Mouse (Mus musculus): ENCODE data around the gene Adcy9. TPM values are rescaled to one million over a fixed set of nuclear protein-coding genes. Genes with fewer than 3 reads are reported as not detected.
A peak's percentile ranks its signal among the peaks of the same experiment; 100 is the strongest.
"Not testable (repeated sequence)": the region's sequence is repeated elsewhere in the genome, so short reads cannot be mapped to it uniquely, and the experiment has no call there.

The Adcy9 gene
- polyA plus RNA-seq, 1 experiment, result 10.4 TPM

DNA sequence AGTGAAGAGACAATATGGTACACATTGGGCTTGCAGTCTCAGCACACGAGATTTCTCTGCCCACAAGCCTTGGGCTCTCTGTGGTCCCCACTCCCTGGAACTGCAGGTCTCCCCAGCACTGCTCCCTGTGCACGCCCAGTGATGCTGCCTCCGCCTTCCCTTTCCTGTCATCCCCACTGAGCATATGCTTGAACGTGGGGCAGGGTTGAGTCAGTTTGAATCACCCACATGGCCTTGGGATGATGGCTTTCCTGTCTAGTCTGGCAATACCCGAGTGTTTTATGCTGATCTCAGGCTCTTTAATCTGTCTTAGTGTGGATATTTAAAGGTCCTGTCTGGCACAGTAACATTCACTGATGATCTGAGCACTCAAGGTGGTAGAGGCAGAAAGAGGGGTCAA, 154.9 kb downstream of the Adcy9 start:
- H3K4me3 ChIP-seq (ENCODE audit: low read depth, low read length), result no peak overlapping the region
- 61% methylated on average over 5 of the region's 5 CpGs for WGBS
- H3K27ac ChIP-seq (ENCODE audit: insufficient read depth, low read depth, low read length), result no peak overlapping the region
- no peaks in the 10 kb centered on the region for H3K27me3 ChIP-seq (ENCODE audit: control insufficient read depth, insufficient read depth, low read length)
- H3K36me3 ChIP-seq (ENCODE audit: control insufficient read depth, insufficient read depth, low read length), result no peaks in the 10 kb centered on the region
- peaks cover 10% of the 10 kb centered on the region for H3K4me1 ChIP-seq (ENCODE audit: control insufficient read depth, insufficient read depth, insufficient read length, low read length)
- no peak for TF ChIP-seq POLR2A (IDR thresholded peaks at IDR 0.05; ENCODE audit: low read depth, low read length)
- no peak for TF ChIP-seq CTCF (IDR thresholded peaks at IDR 0.05; ENCODE audit: extremely low read depth, insufficient read length, insufficient replicate concordance, low read depth, low read length)

DNA sequence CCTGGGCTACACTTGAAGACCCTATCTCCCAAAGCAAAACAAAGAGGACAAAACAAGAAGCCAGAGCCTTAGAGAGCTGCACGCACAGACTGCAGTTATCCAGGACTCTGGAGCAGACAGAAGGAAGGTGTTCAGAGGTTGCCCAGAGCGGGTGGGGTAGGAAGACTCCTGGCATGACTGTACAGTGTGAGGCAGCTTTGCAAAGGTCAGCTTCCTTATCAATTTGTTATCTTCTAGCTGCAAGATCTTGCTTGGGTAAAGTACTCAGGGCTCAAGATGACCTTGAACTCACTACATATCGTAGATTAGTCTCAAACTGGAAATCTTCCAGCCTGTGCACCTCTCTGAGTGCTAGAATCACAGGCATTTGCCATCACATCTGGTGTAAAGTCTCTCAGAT, 156.8 kb downstream of the Adcy9 start:
- TF ChIP-seq CTCF (IDR thresholded peaks at IDR 0.05; ENCODE audit: extremely low read depth, insufficient read length, insufficient replicate concordance, low read depth, low read length) (no peak), POLR2A (IDR thresholded peaks at IDR 0.05; ENCODE audit: low read depth, low read length) (no peak)
- Histone ChIP-seq H3K27ac (ENCODE audit: insufficient read depth, low read depth, low read length) (peak overlapping the region; percentile 65), H3K4me3 (ENCODE audit: low read depth, low read length) (no peak overlapping the region), H3K36me3 (ENCODE audit: control insufficient read depth, insufficient read depth, low read length) (no peaks in the 10 kb centered on the region), H3K4me1 (ENCODE audit: control insufficient read depth, insufficient read depth, insufficient read length, low read length) (peaks cover 10% of the 10 kb centered on the region), H3K27me3 (ENCODE audit: control insufficient read depth, insufficient read depth, low read length) (no peaks in the 10 kb centered on the region)
- 30% methylated on average over 3 of the region's 3 CpGs for WGBS

DNA sequence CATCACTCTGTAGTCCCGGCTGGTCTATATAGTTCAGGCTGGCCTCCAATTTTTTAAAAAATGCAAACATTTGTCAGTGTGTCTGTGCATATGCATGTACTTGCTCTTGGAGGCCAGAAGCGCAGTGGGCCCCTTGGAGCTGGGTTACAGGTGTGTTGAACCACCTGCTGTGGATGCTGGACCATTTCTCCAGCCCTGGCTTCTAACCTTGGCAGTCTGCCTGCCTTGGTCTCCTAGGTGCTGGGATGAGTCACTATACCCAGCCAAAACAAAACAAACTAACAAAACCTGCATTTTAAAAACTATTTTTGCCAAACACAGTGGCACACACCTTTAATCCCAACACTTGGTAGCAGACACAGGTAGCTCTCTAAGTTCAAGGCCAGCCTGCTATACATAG, 162.8 kb downstream of the Adcy9 start:
- no peak for TF ChIP-seq POLR2A (IDR thresholded peaks at IDR 0.05; ENCODE audit: low read depth, low read length)
- no peak for TF ChIP-seq CTCF (IDR thresholded peaks at IDR 0.05; ENCODE audit: extremely low read depth, insufficient read length, insufficient replicate concordance, low read depth, low read length)
- Histone ChIP-seq H3K4me3 (ENCODE audit: low read depth, low read length) (no peak overlapping the region), H3K4me1 (ENCODE audit: control insufficient read depth, insufficient read depth, insufficient read length, low read length) (peaks cover 3% of the 10 kb centered on the region; the same call in 1 of the 2 replicates), H3K36me3 (ENCODE audit: control insufficient read depth, insufficient read depth, low read length) (no peaks in the 10 kb centered on the region), H3K27ac (ENCODE audit: insufficient read depth, low read depth, low read length) (no peak overlapping the region), H3K27me3 (ENCODE audit: control insufficient read depth, insufficient read depth, low read length) (no peaks in the 10 kb centered on the region)
- WGBS, result 83% methylated on average over 2 of the region's 2 CpGs

DNA sequence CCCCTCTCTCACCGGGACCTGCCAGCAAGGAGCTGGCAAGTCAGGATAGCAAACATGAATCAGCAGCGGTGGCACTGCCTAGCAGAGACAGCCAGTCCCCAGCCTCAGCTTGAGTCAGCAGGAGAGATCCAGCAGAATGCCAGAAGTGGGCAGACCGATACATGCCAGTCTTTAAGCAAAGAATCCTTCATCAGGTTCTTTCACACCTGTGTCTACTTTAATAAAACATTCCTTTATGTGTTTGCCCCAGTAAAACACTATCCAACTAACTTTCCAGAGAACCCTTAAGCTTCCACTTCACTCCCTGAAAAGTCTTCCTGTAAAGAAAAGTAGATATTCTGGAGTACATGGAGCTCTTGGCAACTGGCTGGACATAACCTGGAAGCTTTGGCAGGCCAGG, 171.5 kb downstream of the Adcy9 start:
- WGBS, result 86% methylated on average over 3 of the region's 3 CpGs
- H3K4me3 ChIP-seq (ENCODE audit: low read depth, low read length), result no peak overlapping the region
- no peaks in the 10 kb centered on the region for H3K27me3 ChIP-seq (ENCODE audit: control insufficient read depth, insufficient read depth, low read length)
- H3K4me1 ChIP-seq (ENCODE audit: control insufficient read depth, insufficient read depth, insufficient read length, low read length), result no peaks in the 10 kb centered on the region
- no peak for TF ChIP-seq POLR2A (IDR thresholded peaks at IDR 0.05; ENCODE audit: low read depth, low read length)
- TF ChIP-seq CTCF (IDR thresholded peaks at IDR 0.05; ENCODE audit: extremely low read depth, insufficient read length, insufficient replicate concordance, low read depth, low read length), result no peak
- no peak overlapping the region for H3K27ac ChIP-seq (ENCODE audit: insufficient read depth, low read depth, low read length)
- H3K36me3 ChIP-seq (ENCODE audit: control insufficient read depth, insufficient read depth, low read length), result no peaks in the 10 kb centered on the region

DNA sequence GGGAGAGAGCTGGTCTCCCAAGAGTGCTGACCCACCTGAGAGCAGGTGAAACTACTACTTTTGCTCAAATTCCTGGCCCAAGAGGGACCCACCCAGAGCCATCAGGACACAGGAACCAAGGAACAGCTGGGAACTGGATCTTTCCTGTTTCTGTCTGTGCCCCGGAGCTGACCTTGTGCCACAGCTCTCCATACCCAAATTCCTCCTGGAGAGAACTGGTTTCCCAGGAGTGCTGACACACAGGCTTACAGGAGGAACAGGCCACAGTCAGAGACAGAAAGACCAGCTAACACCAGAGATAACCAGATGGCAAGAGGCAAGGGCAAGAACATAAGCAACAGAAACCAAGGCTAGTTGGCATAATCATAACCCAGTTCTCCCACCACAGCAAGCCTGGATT, 175.1 kb downstream of the Adcy9 start:
- not testable (repeated sequence) for H3K4me3 ChIP-seq (ENCODE audit: low read depth, low read length); H3K4me1 ChIP-seq (ENCODE audit: control insufficient read depth, insufficient read depth, insufficient read length, low read length); H3K27ac ChIP-seq (ENCODE audit: insufficient read depth, low read depth, low read length); H3K36me3 ChIP-seq (ENCODE audit: control insufficient read depth, insufficient read depth, low read length); H3K27me3 ChIP-seq (ENCODE audit: control insufficient read depth, insufficient read depth, low read length)
- WGBS, result 94% methylated on average over 1 of the region's 1 CpGs

Other genes starting within 250 kb of the Adcy9 start
- 17.0 and 39.3 TPM in 2 replicates for gene Crebbp, start 206.5 kb downstream of the Adcy9 start, polyA plus RNA-seq (2012; rRNA removed)
- 0.18 and 0.25 TPM in 2 replicates for gene Srl, start 121.3 kb upstream of the Adcy9 start, polyA plus RNA-seq (2012; rRNA removed)
- gene Tfap4, start 139.4 kb upstream of the Adcy9 start, polyA plus RNA-seq (2012; rRNA removed), result 4.0 and 8.3 TPM in 2 replicates
- 8.6 and 10.1 TPM in 2 replicates for gene Glis2, start 174.2 kb upstream of the Adcy9 start, polyA plus RNA-seq (2012; rRNA removed)
- gene Pam16, start 204.5 kb upstream of the Adcy9 start, polyA plus RNA-seq (2012; rRNA removed), result 6.0 and 8.7 TPM in 2 replicates
- gene Vasn, start 219.4 kb upstream of the Adcy9 start, polyA plus RNA-seq (2012; rRNA removed), result 6.5 and 7.8 TPM in 2 replicates
- gene Dnaja3, start 219.5 kb upstream of the Adcy9 start, polyA plus RNA-seq (2012; rRNA removed), result 10.2 and 13.7 TPM in 2 replicates

Data from small intestine, adult 2 months (tissue).